Mouse (Mus musculus): ENCODE results near the gene Eif4g3. TPM values are rescaled to one million over a fixed set of nuclear protein-coding genes. Genes with fewer than 3 reads are reported as not detected.

Gene Eif4g3
- polyA plus RNA-seq, 1 experiment, result 72.1 TPM

GRCm38 (mm10) chr4:137956260-137956659 lies 36.6 kb upstream of the Eif4g3 start:
- WGBS, result 96% methylated on average over 15 of the region's 15 CpGs
- peaks cover 23% of the 10 kb centered on the region for H3K36me3 ChIP-seq (ENCODE audit: control insufficient read depth, insufficient read depth, low read length)

GRCm38 (mm10) chr4:137959889-137960665 lies 32.7 kb upstream of the Eif4g3 start:
- no peak for DNase-seq
- peaks cover 23% of the 10 kb centered on the region for H3K36me3 ChIP-seq (ENCODE audit: control insufficient read depth, insufficient read depth, low read length)
- H3K27me3 ChIP-seq (ENCODE audit: control insufficient read depth, insufficient read depth, low read length), result no peaks in the 10 kb centered on the region
- no peaks in the 10 kb centered on the region for H3K4me1 ChIP-seq (replicated peaks; ENCODE audit: control insufficient read depth, insufficient read depth, low read length)
- no peak overlapping the region for H3K27ac ChIP-seq (ENCODE audit: control insufficient read depth, insufficient read depth, low read length)
- TF ChIP-seq POLR2A (IDR thresholded peaks at IDR 0.05; ENCODE audit: control insufficient read depth, extremely low read depth, insufficient read depth, low read length, poor library complexity) (no peak), CTCF (IDR thresholded peaks at IDR 0.05; ENCODE audit: borderline replicate concordance, control insufficient read depth, extremely low read depth, insufficient read depth, low read length, poor library complexity) (no peak)
- no peak overlapping the region for H3K4me3 ChIP-seq (ENCODE audit: control insufficient read depth, insufficient read depth, low read length)
- WGBS, result 76% methylated on average over 13 of the region's 13 CpGs

More at GRCm38 (mm10) chr4:137956260-137956659, 36.6 kb upstream of the Eif4g3 start:
- Histone ChIP-seq H3K4me3 (ENCODE audit: control insufficient read depth, insufficient read depth, low read length) (no peak overlapping the region), H3K4me1 (replicated peaks; ENCODE audit: control insufficient read depth, insufficient read depth, low read length) (no peaks in the 10 kb centered on the region), H3K27me3 (ENCODE audit: control insufficient read depth, insufficient read depth, low read length) (no peaks in the 10 kb centered on the region), H3K27ac (ENCODE audit: control insufficient read depth, insufficient read depth, low read length) (no peak overlapping the region)
- TF ChIP-seq CTCF (IDR thresholded peaks at IDR 0.05; ENCODE audit: borderline replicate concordance, control insufficient read depth, extremely low read depth, insufficient read depth, low read length, poor library complexity) (no peak), POLR2A (IDR thresholded peaks at IDR 0.05; ENCODE audit: control insufficient read depth, extremely low read depth, insufficient read depth, low read length, poor library complexity) (no peak)
- no peak for DNase-seq

GRCm38 (mm10) chr4:137960757-137961156 lies 32.1 kb upstream of the Eif4g3 start:
- H3K36me3 ChIP-seq (ENCODE audit: control insufficient read depth, insufficient read depth, low read length), result peaks cover 23% of the 10 kb centered on the region

GRCm38 (mm10) chr4:137962643-137963350 lies 30.0 kb upstream of the Eif4g3 start:
- DNase-seq, result no peak
- H3K4me3 ChIP-seq (ENCODE audit: control insufficient read depth, insufficient read depth, low read length), result no peak overlapping the region
- no peaks in the 10 kb centered on the region for H3K27me3 ChIP-seq (ENCODE audit: control insufficient read depth, insufficient read depth, low read length)
- H3K4me1 ChIP-seq (replicated peaks; ENCODE audit: control insufficient read depth, insufficient read depth, low read length), result no peaks in the 10 kb centered on the region
- peaks cover 22% of the 10 kb centered on the region for H3K36me3 ChIP-seq (ENCODE audit: control insufficient read depth, insufficient read depth, low read length)
- TF ChIP-seq CTCF (IDR thresholded peaks at IDR 0.05; ENCODE audit: borderline replicate concordance, control insufficient read depth, extremely low read depth, insufficient read depth, low read length, poor library complexity) (no peak), POLR2A (IDR thresholded peaks at IDR 0.05; ENCODE audit: control insufficient read depth, extremely low read depth, insufficient read depth, low read length, poor library complexity) (no peak)
- no peak overlapping the region for H3K27ac ChIP-seq (ENCODE audit: control insufficient read depth, insufficient read depth, low read length)
- 96% methylated on average over 20 of the region's 20 CpGs for WGBS

More at GRCm38 (mm10) chr4:137960757-137961156, 32.1 kb upstream of the Eif4g3 start:
- 91% methylated on average over 11 of the region's 11 CpGs for WGBS
- Histone ChIP-seq H3K27ac (ENCODE audit: control insufficient read depth, insufficient read depth, low read length) (no peak overlapping the region), H3K27me3 (ENCODE audit: control insufficient read depth, insufficient read depth, low read length) (no peaks in the 10 kb centered on the region), H3K4me1 (replicated peaks; ENCODE audit: control insufficient read depth, insufficient read depth, low read length) (no peaks in the 10 kb centered on the region), H3K4me3 (ENCODE audit: control insufficient read depth, insufficient read depth, low read length) (no peak overlapping the region)
- DNase-seq, result no peak
- TF ChIP-seq POLR2A (IDR thresholded peaks at IDR 0.05; ENCODE audit: control insufficient read depth, extremely low read depth, insufficient read depth, low read length, poor library complexity), result no peak
- no peak for TF ChIP-seq CTCF (IDR thresholded peaks at IDR 0.05; ENCODE audit: borderline replicate concordance, control insufficient read depth, extremely low read depth, insufficient read depth, low read length, poor library complexity)

- Histone ChIP-seq H3K4me3 (ENCODE audit: control insufficient read depth, insufficient read depth, low read length) (no peak overlapping the region), H3K36me3 (ENCODE audit: control insufficient read depth, insufficient read depth, low read length) (peaks cover 17% of the 10 kb centered on the region), H3K4me1 (replicated peaks; ENCODE audit: control insufficient read depth, insufficient read depth, low read length) (no peaks in the 10 kb centered on the region), H3K27ac (ENCODE audit: control insufficient read depth, insufficient read depth, low read length) (no peak overlapping the region), H3K27me3 (ENCODE audit: control insufficient read depth, insufficient read depth, low read length) (no peaks in the 10 kb centered on the region)
- TF ChIP-seq CTCF (IDR thresholded peaks at IDR 0.05; ENCODE audit: borderline replicate concordance, control insufficient read depth, extremely low read depth, insufficient read depth, low read length, poor library complexity), result no peak
- DNase-seq, result no peak
- 94% methylated on average over 6 of the region's 6 CpGs for WGBS
Observed at GRCm38 (mm10) chr4:137963431-137963830, 29.4 kb upstream of the Eif4g3 start.

- peak; percentile 65; the same call in 1 of the 2 replicates for TF ChIP-seq CTCF (IDR thresholded peaks at IDR 0.05; ENCODE audit: borderline replicate concordance, control insufficient read depth, extremely low read depth, insufficient read depth, low read length, poor library complexity)
- no peak for TF ChIP-seq POLR2A (IDR thresholded peaks at IDR 0.05; ENCODE audit: control insufficient read depth, extremely low read depth, insufficient read depth, low read length, poor library complexity)
- H3K27me3 ChIP-seq (ENCODE audit: control insufficient read depth, insufficient read depth, low read length), result no peaks in the 10 kb centered on the region
- 79% methylated on average over 9 of the region's 9 CpGs for WGBS
- peaks cover 12% of the 10 kb centered on the region for H3K36me3 ChIP-seq (ENCODE audit: control insufficient read depth, insufficient read depth, low read length)
- no peaks in the 10 kb centered on the region for H3K4me1 ChIP-seq (replicated peaks; ENCODE audit: control insufficient read depth, insufficient read depth, low read length)
- peak; percentile 70 for DNase-seq
- H3K27ac ChIP-seq (ENCODE audit: control insufficient read depth, insufficient read depth, low read length), result no peak overlapping the region
- no peak overlapping the region for H3K4me3 ChIP-seq (ENCODE audit: control insufficient read depth, insufficient read depth, low read length)
Observed at GRCm38 (mm10) chr4:137963881-137964584, 28.8 kb upstream of the Eif4g3 start.

All from thymus, adult 2 months (tissue).